ENCODE assay signal across 8 mouse cellular contexts in genomic region chr15:11407381-11407780, GRCm38 (mm10). TPM values are rescaled to one million over a fixed set of nuclear protein-coding genes. Genes with fewer than 3 reads are reported as not detected.
DNase-seq lines count a peak whose midpoint lies in the region; ATAC-seq and TF ChIP-seq lines count a peak whose summit lies in the region.

No protein-coding gene starts in this region.

- peak; percentile 36 for DNase-seq in heart, adult 2 months
- peak; percentile 75 for DNase-seq in ES-E14 (ENCODE audit: low read depth, low spot score)
- peak; percentile 51 for DNase-seq in cerebellum, adult 9-10 months
- peak; percentile 51 for DNase-seq in gastrocnemius, adult 2 months
- DNase-seq in kidney, postnatal 4 days, result peak; percentile 62 to 73
- DNase-seq in lung, postnatal 36 days, result peak; percentile 87
- peak; percentile 55 for DNase-seq in right cerebral cortex, postnatal 14 days

- no peak overlapping the region for H3K4me3 ChIP-seq in heart, adult 2 months
- H3K4me3 ChIP-seq in heart, embryonic 12.5 days, result no peak overlapping the region
- H3K4me3 ChIP-seq in ES-E14 (ENCODE audit: insufficient read depth in 1 of 2, low read depth in 1 of 2, low read length in 2 of 2, poor library complexity in 1 of 2, severe bottlenecking in 1 of 2), result no peak overlapping the region
- no peak overlapping the region for H3K4me3 ChIP-seq in gastrocnemius, adult 2 months

- H3K4me1 ChIP-seq in heart, adult 2 months (ENCODE audit: control insufficient read depth, insufficient read depth, low read length), result no peaks in the 10 kb centered on the region; the same call in 1 of the 2 replicates
- H3K4me1 ChIP-seq in heart, embryonic 12.5 days (replicated peaks), result no peaks in the 10 kb centered on the region
- no peaks in the 10 kb centered on the region for H3K4me1 ChIP-seq in ES-E14 (ENCODE audit: control insufficient read depth in 2 of 2, insufficient read depth in 2 of 2, low read length in 2 of 2, poor library complexity in 1 of 2)

- H3K27me3 ChIP-seq in heart, adult 2 months (ENCODE audit: control insufficient read depth, insufficient read depth, low read length), result no peaks in the 10 kb centered on the region
- peaks cover 4% of the 10 kb centered on the region; the same call in 1 of the 2 replicates for H3K27me3 ChIP-seq in heart, embryonic 12.5 days (replicated peaks)

- in situ Hi-C loops in ES-E14 (cut with MboI; ENCODE audit: low sequenced_read_pairs in 2 of 2, unreplicated experiment in 2 of 2), result loop anchor here (10.0 to 25.0 kb wide), 2 partner anchors 555 to 557 kb away; no protein-coding TSS in a partner anchor

- intact Hi-C loops in heart, adult 2 months (cut with DNase I), result loop anchor here (5.0 to 10.0 kb wide), 3 partner anchors 347 to 677 kb away; partner anchors contain the start of gene Npr3
- intact Hi-C loops in gastrocnemius, adult 2 months (cut with DNase I), result loop anchor here (2.0 to 10.0 kb wide), 3 partner anchors 345 to 559 kb away; partner anchors contain the start of gene Npr3

- H3K27ac ChIP-seq in heart, adult 2 months, result no peak overlapping the region
- H3K27ac ChIP-seq in heart, embryonic 12.5 days (ENCODE audit: poor library complexity, severe bottlenecking), result no peak overlapping the region
- H3K27ac ChIP-seq in ES-E14 (ENCODE audit: insufficient read depth, low read depth, low read length, poor library complexity, severe bottlenecking), result no peak overlapping the region
- no peak overlapping the region for H3K27ac ChIP-seq in gastrocnemius, adult 2 months

- H3K79me2 ChIP-seq in heart, adult 2 months (replicated peaks; ENCODE audit: control insufficient read depth, insufficient read depth, low read length), result no peaks in the 10 kb centered on the region

- peak; percentile 84 for TF ChIP-seq CTCF in heart, adult 2 months (IDR thresholded peaks at IDR 0.05)
- peak; percentile 79 for TF ChIP-seq CTCF in gastrocnemius, adult 2 months (IDR thresholded peaks at IDR 0.05)

- TF ChIP-seq POLR2A in heart, adult 2 months (IDR thresholded peaks at IDR 0.05; ENCODE audit: insufficient read depth, low read depth, low read length), result no peak

- H3K9me3 ChIP-seq in heart, embryonic 12.5 days (replicated peaks), result no peaks in the 10 kb centered on the region
- H3K9me3 ChIP-seq in ES-E14 (ENCODE audit: control insufficient read depth, insufficient read depth, low read depth, low read length), result no peaks in the 10 kb centered on the region

- H3K4me2 ChIP-seq in heart, embryonic 12.5 days, result no peak overlapping the region

- WGBS in heart, adult 2 months, result 9% methylated on average over 8 of the region's 8 CpGs
- 15% methylated on average over 8 of the region's 8 CpGs for WGBS in heart, embryonic 12.5 days

- TF ChIP-seq EP300 in heart, adult 2 months (IDR thresholded peaks at IDR 0.05; ENCODE audit: insufficient read depth, low read depth, low read length), result no peak

- H3K9ac ChIP-seq in heart, adult 2 months (ENCODE audit: low read depth, low read length), result no peak overlapping the region
- no peak overlapping the region for H3K9ac ChIP-seq in heart, embryonic 12.5 days
- H3K9ac ChIP-seq in ES-E14 (ENCODE audit: insufficient read depth, low read depth, low read length, poor library complexity, severe bottlenecking), result no peak overlapping the region

- no peak for ATAC-seq in heart, embryonic 12.5 days (ENCODE audit: insufficient number of reproducible peaks, low FRiP score)

- H3K36me3 ChIP-seq in heart, adult 2 months (ENCODE audit: control insufficient read depth, insufficient read depth, low read length), result no peaks in the 10 kb centered on the region
- no peaks in the 10 kb centered on the region for H3K36me3 ChIP-seq in heart, embryonic 12.5 days
- H3K36me3 ChIP-seq in ES-E14 (ENCODE audit: control insufficient read depth, insufficient read depth, low read length, poor library complexity, severe bottlenecking), result no peaks in the 10 kb centered on the region

TF ChIP-seq in ES-E14, 5 proteins besides CTCF, POLR2A, EP300 and RAD21:
- TF ChIP-seq ZNF384 (IDR thresholded peaks at IDR 0.05; ENCODE audit: low read depth, low read length), result no peak
- TF ChIP-seq CHD2 (IDR thresholded peaks at IDR 0.05; ENCODE audit: low read depth, low read length), result no peak
- no peak for TF ChIP-seq MAFK (IDR thresholded peaks at IDR 0.05; ENCODE audit: insufficient read depth, low read depth, low read length)
- TF ChIP-seq ZC3H11A (IDR thresholded peaks at IDR 0.05; ENCODE audit: borderline replicate concordance, low read depth, low read length), result peak; percentile 50; the same call in 1 of the 2 replicates
- 0 out of 2 replicates have a peak, but pooled peaks have one; percentile 34 for TF ChIP-seq HCFC1 (IDR thresholded peaks at IDR 0.05; ENCODE audit: borderline replicate concordance, insufficient read depth, low read length)

RNA-seq across cellular contexts. Expression of gene Tars, which starts 7.9 kb away (rescaled TPM):
- total RNA-seq in heart, adult 2 months (2021), result 10 to 100 TPM; 19.0 to 24.5 TPM
- polyA plus RNA-seq in heart, adult 2 months (2012; rRNA removed), result 7.8 and 12.1 TPM in 2 replicates
- polyA plus RNA-seq in heart, embryonic 12.5 days (2016; fragmentation: Nextera tagmentation; extraction: Ambion mirVana), result 45.0 and 46.6 TPM in 2 replicates
- 100 TPM in 2 replicates for total RNA-seq in ES-E14 (2012; rRNA removed)
- total RNA-seq in gastrocnemius, adult 2 months (2021), result 10 to 100 TPM; 29.2 to 36.3 TPM

Comparison
In these comparisons a context has a peak if more than half of its experiments do, and no peak if none do; other contexts are left out.
1. DNase-seq: peak in every context shown above with its lines; median percentile 87 in lung, postnatal 36 days; 75 in ES-E14; 68 in kidney, postnatal 4 days; 55 in right cerebral cortex, postnatal 14 days; 51 in cerebellum, adult 9-10 months; 51 in gastrocnemius, adult 2 months; 36 in heart, adult 2 months.